Comparison of ENCODE assay signal across 10 mouse cellular contexts in the genomic region with DNA sequence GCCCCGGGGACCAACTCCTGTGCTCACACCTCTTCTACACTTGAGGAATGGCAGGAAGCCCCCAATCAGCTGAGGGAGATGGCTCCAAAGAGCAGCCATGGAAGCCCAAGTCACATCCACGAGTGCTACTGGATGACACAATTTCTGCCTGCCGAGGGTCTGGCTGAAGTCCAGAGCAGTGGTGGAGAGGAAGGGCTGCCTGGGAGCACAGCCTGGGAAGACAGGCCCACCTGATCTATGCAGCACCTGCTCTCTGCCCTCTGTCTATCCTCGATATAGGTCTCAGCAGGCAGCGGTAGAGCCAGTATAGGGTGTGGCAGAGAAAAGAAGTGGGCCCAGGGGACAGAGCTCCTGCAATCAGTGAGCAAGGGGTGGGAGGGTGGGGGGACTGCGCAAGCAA. TPM values are rescaled to one million over a fixed set of nuclear protein-coding genes. Genes with fewer than 3 reads are reported as not detected.
DNase-seq lines count a peak whose midpoint lies in the region; ATAC-seq and TF ChIP-seq lines count a peak whose summit lies in the region.
"Had no signal": no experiment of that assay in that cellular context is flagged by ENCODE, and none has a peak within 500 bp of the region (broad histone marks: within the 10 kb centered on the region; RNA-seq: fewer than 3 reads in every experiment).

No protein-coding gene starts in this region.

- peak; percentile 81 for DNase-seq in gastrocnemius, adult 2 months
- DNase-seq in gastrocnemius, postnatal 36 days, result no peak
- DNase-seq in A20 (ENCODE audit: low read depth, low spot score), result peak; percentile 70
- peak; percentile 75 to 80 for DNase-seq in cerebellum, postnatal 14 days
- DNase-seq in urinary bladder, postnatal 10 days (ENCODE audit: low spot score), result no peak
- no peak for DNase-seq in layer of hippocampus, postnatal 14 days (ENCODE audit: low spot score in 2 of 2)
- no peak for DNase-seq in right cerebral cortex, adult 2 months (ENCODE audit: low spot score in 2 of 2)
- DNase-seq: lung, embryonic 14.5 days had no signal

- intact Hi-C loops in gastrocnemius, adult 2 months (cut with DNase I), result loop anchor here (1.0 to 10.0 kb wide), 3 partner anchors 12 to 1098 kb away; a partner anchor contains a TSS
- intact Hi-C loops in gastrocnemius, postnatal 36 days (cut with DNase I), result loop anchor here (5.0 kb wide), 1 partner anchor 110 kb away; no protein-coding TSS in a partner anchor

- H3K36me3 ChIP-seq in hindbrain, embryonic 13.5 days, result peaks cover 3% of the 10 kb centered on the region

- H3K4me2 ChIP-seq in hindbrain, embryonic 13.5 days, result no peak overlapping the region

- H3K9ac ChIP-seq in hindbrain, embryonic 13.5 days, result 0 out of 2 replicates have a peak overlapping the region, but pooled peaks have one; percentile 24
- H3K9ac ChIP-seq: lung, embryonic 14.5 days had no signal

- H3K4me1 ChIP-seq in hindbrain, embryonic 13.5 days (replicated peaks), result peaks cover 56% of the 10 kb centered on the region

- H3K27ac ChIP-seq in gastrocnemius, adult 2 months, result peak overlapping the region; percentile 99
- H3K27ac ChIP-seq in hindbrain, embryonic 13.5 days, result 0 out of 2 replicates have a peak overlapping the region, but pooled peaks have one; percentile 18

- TF ChIP-seq CTCF in gastrocnemius, adult 2 months (IDR thresholded peaks at IDR 0.05), result no peak

- peaks cover 3% of the 10 kb centered on the region; the same call in 1 of the 2 replicates for H3K27me3 ChIP-seq in hindbrain, embryonic 13.5 days

- WGBS in hindbrain, embryonic 13.5 days, result 58% methylated on average over 6 of the region's 6 CpGs

- peak overlapping the region; percentile 83 for H3K4me3 ChIP-seq in gastrocnemius, adult 2 months
- no peak overlapping the region for H3K4me3 ChIP-seq in hindbrain, embryonic 13.5 days

- ATAC-seq in hindbrain, embryonic 13.5 days (ENCODE audit: low FRiP score), result no peak
- ATAC-seq: inflammation-experienced regulatory T-cells, adult 6 months had no signal

- H3K9me3 ChIP-seq in hindbrain, embryonic 13.5 days, result no peaks in the 10 kb centered on the region

RNA-seq across cellular contexts. Expression of a gene that starts 1.3 kb away (rescaled TPM):
- total RNA-seq in gastrocnemius, adult 2 months (2021), result not detected
- not detected for total RNA-seq in gastrocnemius, postnatal 36 days (2021)
- 0.13 and 0.25 TPM in 2 replicates for polyA plus RNA-seq in hindbrain, embryonic 13.5 days (2015; fragmentation: Nextera tagmentation; extraction: Ambion mirVana)
- not detected for total RNA-seq in layer of hippocampus, postnatal 14 days (2021)

RNA-seq across cellular contexts. Expression of a gene that starts 14.7 kb away (rescaled TPM):
- total RNA-seq in gastrocnemius, adult 2 months (2021), result under 1 TPM; 0.51 to 0.92 TPM
- total RNA-seq in gastrocnemius, postnatal 36 days (2021), result 1 to 10 TPM; 1.4 to 4.3 TPM
- 313 and 316 TPM in 2 replicates for polyA plus RNA-seq in hindbrain, embryonic 13.5 days (2015; fragmentation: Nextera tagmentation; extraction: Ambion mirVana)
- 10 to 100 TPM; 39.5 to 40.9 TPM for total RNA-seq in layer of hippocampus, postnatal 14 days (2021)

RNA-seq across cellular contexts. Expression of a gene that starts 19.8 kb away (rescaled TPM):
- total RNA-seq in gastrocnemius, adult 2 months (2021), result not detected
- total RNA-seq in gastrocnemius, postnatal 36 days (2021), result not detected
- polyA plus RNA-seq in hindbrain, embryonic 13.5 days (2015; fragmentation: Nextera tagmentation; extraction: Ambion mirVana), result 1.0 and 1.1 TPM in 2 replicates
- total RNA-seq in layer of hippocampus, postnatal 14 days (2021), result 10 to 100 TPM; 15.1 to 21.2 TPM

RNA-seq across cellular contexts. Expression of a gene that starts 28.8 kb away (rescaled TPM):
- 10 to 100 TPM; 33.7 to 37.5 TPM for total RNA-seq in gastrocnemius, adult 2 months (2021)
- 10 to 100 TPM; 28.1 to 35.5 TPM for total RNA-seq in gastrocnemius, postnatal 36 days (2021)
- polyA plus RNA-seq in hindbrain, embryonic 13.5 days (2015; fragmentation: Nextera tagmentation; extraction: Ambion mirVana), result 25.0 and 26.0 TPM in 2 replicates
- 100 to 1,000 TPM; 391 to 416 TPM for total RNA-seq in layer of hippocampus, postnatal 14 days (2021)

Comparison
In these comparisons a context has a peak if more than half of its experiments do, and no peak if none do; other contexts are left out.
1. DNase-seq: peak in gastrocnemius, adult 2 months (single experiment), A20 (single experiment) and cerebellum, postnatal 14 days (2 of 2); none in gastrocnemius, postnatal 36 days (0 of 2), urinary bladder, postnatal 10 days (single experiment), layer of hippocampus, postnatal 14 days (0 of 2) and right cerebral cortex, adult 2 months (0 of 2).
2. RNA of a gene that starts 14.7 kb away (total RNA-seq): 39.5 to 40.9 TPM in layer of hippocampus, postnatal 14 days; 1.4 to 4.3 TPM in gastrocnemius, postnatal 36 days and 0.51 to 0.92 TPM in gastrocnemius, adult 2 months; every median in the first group is over 4 times any median in the second.
3. RNA of a gene that starts 19.8 kb away (total RNA-seq): 15.1 to 21.2 TPM in layer of hippocampus, postnatal 14 days; not detected in gastrocnemius, postnatal 36 days and not detected in gastrocnemius, adult 2 months; every median in the first group is over 10 times any median in the second.